Mouse (Mus musculus) intestine, embryonic 16.5 days (tissue): ENCODE measurements around the gene Slc41a1. TPM values are rescaled to one million over a fixed set of nuclear protein-coding genes. Genes with fewer than 3 reads are reported as not detected.
A peak's percentile ranks its signal among the peaks of the same experiment; 100 is the strongest.

Experiments
- ATAC-seq: fragments of 200-750 bp; cut with Nextera tagmentation; 2 replicates; pipeline ENCODE4 v1.8.0; 2017; ENCODE audit warnings: moderate TSS enrichment, moderate library complexity
- H3K27ac ChIP-seq: fragments of 300-500 bp; sonication (generic); 2 replicates; pipeline ENCODE4 v1.5.1; 2014; ENCODE audit warnings: mild to moderate bottlenecking, low read length
- H3K27me3 ChIP-seq: fragments of 300-500 bp; sonication (generic); replicated peaks from 2 replicates; pipeline ENCODE4 v1.6.1; 2014; ENCODE audit warnings: low read length, control low read depth, mixed read lengths; ENCODE audit not compliant: control insufficient read depth, insufficient read depth
- H3K36me3 ChIP-seq: fragments of 300-500 bp; sonication (generic); 2 replicates; pipeline ENCODE4 v1.6.1; 2014; ENCODE audit warnings: low read length, control low read depth; ENCODE audit not compliant: control insufficient read depth, insufficient read depth
- H3K4me1 ChIP-seq: fragments of 300-500 bp; sonication (generic); 2 replicates; pipeline ENCODE4 v1.6.1; 2014; ENCODE audit warnings: low read length, control low read depth, mixed read lengths; ENCODE audit not compliant: control insufficient read depth, insufficient read depth
- H3K4me2 ChIP-seq: fragments of 300-500 bp; sonication (generic); 2 replicates; pipeline ENCODE4 v1.6.1; 2014; ENCODE audit warnings: low read depth, low read length, control low read depth
- H3K4me3 ChIP-seq: fragments of 300-500 bp; sonication (generic); 2 replicates; pipeline ENCODE4 v1.5.1; 2014; ENCODE audit warnings: mild to moderate bottlenecking, low read length
- H3K9ac ChIP-seq: fragments of 300-500 bp; sonication (generic); 2 replicates; pipeline ENCODE4 v1.6.1; 2014; ENCODE audit warnings: low read depth, low read length
- H3K9me3 ChIP-seq: fragments of 300-500 bp; sonication (generic); 2 replicates; pipeline ENCODE4 v1.6.1; 2016; ENCODE audit warnings: low read length, control low read depth; ENCODE audit not compliant: control insufficient read depth
- WGBS: fragments of 180-500 bp; shearing (Covaris S2); extraction: QIAGEN DNeasy Blood & Tissue Kit; methylation state at CpG from one replicate; pipeline ENCODE4 v1.1.7; 2014; 5-methylcytosine and 5-hydroxymethylcytosine counted together
- polyA plus RNA-seq: library from polyadenylated mRNA; unstranded; fragments of >200 nt; fragmentation: Nextera tagmentation; extraction: Ambion mirVana; gene quantifications from 2 replicates; pipeline ENCODE4 v1.2.1, GENCODE M21; 2015

Slc41a1 gene
- polyA plus RNA-seq, 1 experiment from 2014 or later: 9.4 TPM

DNA sequence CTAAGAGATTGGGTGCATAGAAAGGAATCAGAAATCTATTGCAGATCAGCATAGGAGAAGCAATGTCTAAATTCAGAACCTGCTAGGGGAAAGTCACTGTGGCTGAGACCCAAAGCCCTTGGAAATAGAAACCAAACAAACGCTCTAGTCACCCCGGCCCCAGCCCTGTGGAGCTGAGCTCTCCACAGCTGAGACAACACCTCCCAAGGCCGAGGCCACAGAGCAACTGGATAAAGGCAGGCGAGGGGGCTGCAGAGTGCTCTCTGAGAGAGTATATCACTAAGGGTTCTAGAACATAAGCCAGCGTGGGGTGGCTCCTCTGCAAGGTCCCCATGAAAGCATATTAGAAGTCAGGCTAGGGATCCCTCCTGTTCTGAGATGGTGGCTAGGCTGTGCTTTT lies 11.2 kb downstream of the Slc41a1 start:
- Histone ChIP-seq H3K4me3 (no peak overlapping the region), H3K9ac (no peak overlapping the region), H3K36me3 (peaks cover 9% of the 10 kb centered on the region; the same call in 1 of the 2 replicates), H3K27me3 (no peaks in the 10 kb centered on the region), H3K4me1 (no peaks in the 10 kb centered on the region), H3K4me2 (no peak overlapping the region), H3K9me3 (no peaks in the 10 kb centered on the region), H3K27ac (no peak overlapping the region)
- WGBS: 70% methylated on average over 5 of the region's 5 CpGs
- peak; percentile 68; the same call in 1 of the 2 replicates for ATAC-seq

DNA sequence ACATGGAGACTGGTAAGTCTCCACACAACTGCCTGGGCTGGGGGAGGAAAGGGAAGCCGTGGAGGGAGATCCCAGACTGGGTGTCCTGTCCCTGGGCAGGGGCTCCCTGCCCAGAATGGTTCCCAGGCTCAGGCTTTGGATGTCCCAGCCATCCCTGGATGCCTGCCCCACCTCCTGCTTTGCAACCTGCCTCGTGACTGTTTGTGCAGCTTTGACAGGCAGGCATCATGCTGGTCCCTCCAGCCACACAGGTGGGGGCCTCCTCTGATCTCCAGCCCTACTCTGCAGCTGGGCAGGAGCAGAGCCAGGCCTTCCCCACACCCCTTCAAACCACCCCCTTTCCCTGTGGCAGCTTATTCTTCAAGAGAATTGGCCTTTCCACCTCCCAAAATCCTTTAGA lies 12.0 kb downstream of the Slc41a1 start:
- H3K4me1 ChIP-seq: no peaks in the 10 kb centered on the region
- ATAC-seq: no peak
- WGBS: 61% methylated on average over 2 of the region's 2 CpGs
- H3K36me3 ChIP-seq: peaks cover 9% of the 10 kb centered on the region; the same call in 1 of the 2 replicates
- no peak overlapping the region for H3K4me2 ChIP-seq
- H3K27ac ChIP-seq: no peak overlapping the region
- H3K27me3 ChIP-seq: no peaks in the 10 kb centered on the region
- no peaks in the 10 kb centered on the region for H3K9me3 ChIP-seq
- H3K9ac ChIP-seq: no peak overlapping the region
- H3K4me3 ChIP-seq: no peak overlapping the region

DNA sequence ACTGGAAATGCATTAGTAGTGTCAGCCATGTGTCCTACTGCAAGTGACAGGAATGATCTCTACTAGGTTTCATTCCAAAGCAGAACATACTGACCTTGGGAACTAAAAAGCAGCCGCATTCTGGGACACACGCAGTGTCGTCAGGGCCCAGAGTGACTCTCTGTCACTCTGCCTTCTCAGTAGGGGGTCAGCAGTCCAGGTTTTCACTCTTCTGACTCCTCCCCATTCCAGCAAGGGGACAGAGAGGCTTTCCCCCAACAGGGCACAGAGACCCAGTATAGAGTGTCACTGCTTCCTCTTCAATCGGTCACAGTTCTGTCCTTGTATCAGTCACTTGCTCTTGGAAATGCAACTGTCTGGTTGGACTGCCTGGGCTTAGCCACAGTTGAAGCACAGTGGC lies 14.9 kb downstream of the Slc41a1 start:
- Histone ChIP-seq H3K27ac (no peak overlapping the region), H3K9me3 (no peaks in the 10 kb centered on the region), H3K4me1 (no peaks in the 10 kb centered on the region), H3K36me3 (peaks cover 9% of the 10 kb centered on the region; the same call in 1 of the 2 replicates), H3K4me2 (no peak overlapping the region), H3K4me3 (no peak overlapping the region), H3K27me3 (no peaks in the 10 kb centered on the region), H3K9ac (no peak overlapping the region)
- ATAC-seq: no peak
- WGBS: 86% methylated on average over 4 of the region's 4 CpGs

DNA sequence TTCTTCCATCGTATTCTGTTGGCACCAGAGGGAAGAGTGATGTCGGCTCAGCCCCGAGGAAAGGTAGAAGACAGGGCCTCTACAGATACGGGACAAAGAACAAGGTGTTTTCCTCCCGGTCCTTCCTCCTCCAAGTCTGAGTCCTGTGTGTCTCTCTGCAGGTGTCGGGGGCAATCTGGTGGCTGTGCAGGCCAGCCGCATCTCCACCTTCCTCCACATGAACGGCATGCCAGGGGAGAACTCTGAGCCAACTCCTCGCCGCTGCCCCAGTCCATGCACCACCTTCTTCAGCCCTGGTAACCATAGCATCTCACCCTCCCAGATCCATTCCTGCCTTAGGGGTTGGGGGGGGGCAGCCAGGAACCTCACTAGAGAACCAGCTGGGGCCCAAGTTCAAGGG lies 16.5 kb downstream of the Slc41a1 start:
- H3K36me3 ChIP-seq: peaks cover 9% of the 10 kb centered on the region; the same call in 1 of the 2 replicates
- H3K9me3 ChIP-seq: no peaks in the 10 kb centered on the region
- WGBS: 94% methylated on average over 10 of the region's 10 CpGs
- no peak for ATAC-seq
- H3K4me2 ChIP-seq: no peak overlapping the region
- no peak overlapping the region for H3K9ac ChIP-seq
- no peaks in the 10 kb centered on the region for H3K4me1 ChIP-seq
- no peak overlapping the region for H3K27ac ChIP-seq
- H3K4me3 ChIP-seq: no peak overlapping the region
- H3K27me3 ChIP-seq: no peaks in the 10 kb centered on the region

DNA sequence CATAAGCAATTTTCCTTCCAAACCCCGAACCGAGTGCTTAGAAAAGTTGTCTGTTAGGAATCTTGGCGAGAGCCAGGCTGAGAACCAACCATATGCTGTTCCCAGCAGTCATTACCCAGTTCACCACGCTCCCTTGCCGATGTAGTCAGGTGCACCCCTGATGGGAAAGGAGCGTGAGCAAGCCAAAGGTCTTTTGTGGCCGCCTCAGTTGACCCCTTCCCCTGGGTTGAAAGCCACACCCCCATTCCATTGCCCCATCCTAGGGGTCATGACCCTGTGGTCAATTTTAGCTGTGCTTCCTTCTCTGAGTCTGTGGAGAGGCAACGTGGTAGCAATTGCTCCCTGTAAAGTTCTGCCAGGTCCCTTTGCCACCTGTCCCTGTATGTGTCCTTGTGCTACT lies 17.6 kb downstream of the Slc41a1 start:
- H3K9me3 ChIP-seq: no peaks in the 10 kb centered on the region
- H3K36me3 ChIP-seq: peaks cover 9% of the 10 kb centered on the region; the same call in 1 of the 2 replicates
- H3K27ac ChIP-seq: no peak overlapping the region
- H3K4me3 ChIP-seq: no peak overlapping the region
- no peak overlapping the region for H3K9ac ChIP-seq
- WGBS: 71% methylated on average over 8 of the region's 8 CpGs
- H3K4me2 ChIP-seq: no peak overlapping the region
- no peaks in the 10 kb centered on the region for H3K4me1 ChIP-seq
- no peak for ATAC-seq
- H3K27me3 ChIP-seq: no peaks in the 10 kb centered on the region

DNA sequence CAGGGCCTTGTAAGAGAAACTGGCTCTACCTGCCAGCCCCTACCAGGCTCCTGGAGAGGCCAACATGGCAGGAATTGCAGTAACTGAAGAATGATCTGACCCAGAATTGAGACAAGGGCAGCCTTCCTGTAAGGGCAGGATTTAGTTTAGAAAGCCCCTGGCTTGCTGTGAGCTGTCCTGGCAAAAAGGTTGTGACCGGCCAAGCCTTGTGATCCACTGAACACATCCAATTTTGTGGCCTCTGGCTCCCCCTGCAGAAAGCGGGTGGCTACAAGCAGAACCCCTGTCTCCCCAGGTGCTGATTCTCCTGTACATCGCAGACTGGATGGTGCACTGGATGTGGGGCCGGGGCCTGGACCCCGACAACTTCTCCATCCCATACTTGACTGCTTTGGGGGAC lies 19.0 kb downstream of the Slc41a1 start:
- peaks cover 9% of the 10 kb centered on the region; the same call in 1 of the 2 replicates for H3K36me3 ChIP-seq
- H3K27me3 ChIP-seq: no peaks in the 10 kb centered on the region
- no peaks in the 10 kb centered on the region for H3K9me3 ChIP-seq
- H3K4me3 ChIP-seq: no peak overlapping the region
- no peak overlapping the region for H3K4me2 ChIP-seq
- H3K4me1 ChIP-seq: no peaks in the 10 kb centered on the region
- H3K27ac ChIP-seq: no peak overlapping the region
- 79% methylated on average over 5 of the region's 5 CpGs for WGBS
- H3K9ac ChIP-seq: no peak overlapping the region
- no peak for ATAC-seq

DNA sequence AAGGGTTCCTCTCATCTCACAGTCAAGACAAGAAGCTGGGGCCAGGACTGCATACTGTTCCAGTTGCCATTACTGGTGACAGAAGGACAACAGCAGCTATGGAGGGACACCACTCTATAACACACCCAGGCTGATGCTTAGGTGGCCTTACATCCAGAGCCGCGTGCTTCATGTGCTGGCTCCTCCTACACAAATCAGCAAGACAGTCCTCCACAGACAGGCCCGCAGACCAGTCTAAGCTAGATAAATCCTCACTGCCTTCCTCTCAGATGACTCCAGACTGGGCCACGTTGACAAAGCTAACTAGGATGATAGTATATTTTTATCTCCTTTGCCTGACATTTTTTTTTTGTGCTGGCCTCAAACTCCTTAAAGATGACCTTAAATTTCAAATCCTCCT lies 34.5 kb downstream of the Slc41a1 start:
- Histone ChIP-seq H3K36me3 (no peaks in the 10 kb centered on the region), H3K27me3 (no peaks in the 10 kb centered on the region), H3K4me2 (no peak overlapping the region), H3K9ac (no peak overlapping the region), H3K9me3 (no peaks in the 10 kb centered on the region), H3K27ac (no peak overlapping the region), H3K4me3 (no peak overlapping the region), H3K4me1 (no peaks in the 10 kb centered on the region)
- WGBS: 76% methylated on average over 4 of the region's 4 CpGs
- ATAC-seq: no peak

DNA sequence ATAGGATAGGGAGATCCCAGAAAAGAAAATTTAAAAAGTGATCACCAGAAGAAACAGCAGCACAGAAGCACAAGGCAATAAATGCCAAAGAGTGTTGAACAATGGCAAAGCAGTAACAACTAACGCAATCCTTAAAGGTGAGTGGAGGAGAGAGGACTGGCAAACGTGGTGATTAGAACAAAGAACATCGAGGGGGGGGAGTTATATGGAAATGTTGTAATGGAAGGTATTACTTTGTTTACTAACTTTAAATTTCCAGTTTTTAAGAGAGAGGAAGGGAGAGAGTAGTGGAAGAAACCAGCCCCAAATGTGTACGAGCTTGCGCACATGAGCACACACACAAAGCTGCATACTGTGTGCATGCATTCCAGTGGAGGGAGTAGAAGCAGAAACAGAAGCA lies 38.3 kb downstream of the Slc41a1 start:
- Histone ChIP-seq H3K27me3 (no peaks in the 10 kb centered on the region), H3K27ac (no peak overlapping the region), H3K36me3 (no peaks in the 10 kb centered on the region), H3K4me2 (no peak overlapping the region), H3K4me1 (no peaks in the 10 kb centered on the region), H3K4me3 (no peak overlapping the region), H3K9ac (no peak overlapping the region), H3K9me3 (no peaks in the 10 kb centered on the region)
- WGBS: 77% methylated on average over 5 of the region's 5 CpGs
- ATAC-seq: no peak

DNA sequence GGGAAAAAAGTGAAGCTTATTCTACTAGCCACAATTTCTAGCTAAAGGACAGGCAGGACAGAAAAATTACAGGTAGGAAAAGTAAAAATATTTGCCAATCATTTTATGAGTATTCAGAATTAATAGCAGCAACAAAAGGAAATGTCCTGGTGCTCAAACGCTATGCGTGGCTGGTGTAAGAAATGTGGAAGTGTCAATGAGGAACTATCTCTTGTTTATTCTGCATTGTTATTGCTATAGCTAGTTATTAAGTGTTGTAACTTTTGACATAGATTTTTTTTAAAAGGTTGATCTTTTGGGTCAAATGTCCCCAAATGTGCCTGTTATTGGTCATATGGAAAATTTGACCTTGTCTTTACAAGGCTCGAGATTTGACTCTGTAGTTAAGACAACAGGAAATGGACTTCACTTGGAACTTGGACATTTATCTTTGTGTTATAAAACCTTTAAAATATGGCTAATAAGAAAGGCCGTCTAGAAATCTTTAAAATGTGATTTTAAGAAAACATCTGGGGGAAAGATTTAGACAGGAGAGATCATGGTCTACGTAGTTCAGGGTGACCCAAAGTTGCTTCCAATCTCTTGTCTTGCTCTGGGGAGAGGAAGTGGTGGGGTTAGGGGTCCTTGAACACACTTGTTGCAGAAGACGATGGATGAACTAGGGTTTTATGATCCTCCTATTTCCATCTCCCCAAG lies 39.2 kb downstream of the Slc41a1 start:
- H3K4me3 ChIP-seq: no peak overlapping the region

More for the DNA sequence above, 39.2 kb downstream of the Slc41a1 start:
- peak; percentile 11; the same call in 1 of the 2 replicates for ATAC-seq
- H3K4me1 ChIP-seq: no peaks in the 10 kb centered on the region
- WGBS: 75% methylated on average over 6 of the region's 6 CpGs
- H3K36me3 ChIP-seq: no peaks in the 10 kb centered on the region
- H3K27me3 ChIP-seq: no peaks in the 10 kb centered on the region
- H3K9me3 ChIP-seq: no peaks in the 10 kb centered on the region
- H3K27ac ChIP-seq: no peak overlapping the region
- H3K9ac ChIP-seq: no peak overlapping the region
- no peak overlapping the region for H3K4me2 ChIP-seq
